Mouse (Mus musculus): ENCODE measurements around the gene Pld2.
"Not testable (repeated sequence)": the region's sequence is repeated elsewhere in the genome, so short reads cannot be mapped to it uniquely, and the experiment has no call there.

The Pld2 gene

GRCm38 (mm10) chr11:70553940-70554339, 14.1 kb downstream of the Pld2 start:
- ChIA-PET POLR2A (no interaction called here), CTCF (interaction anchor here in 1 of 4 experiments (0.7 to 1.7 kb wide), 2 partner anchors 9 to 55 kb away, joined by 3 to 5 read pairs; no protein-coding TSS in a partner anchor)

GRCm38 (mm10) chr11:70557545-70557944, 17.7 kb downstream of the Pld2 start:
- POLR2A ChIA-PET = no interaction called here
- CTCF ChIA-PET = no interaction called here

GRCm38 (mm10) chr11:70561937-70562286, 22.0 kb downstream of the Pld2 start:
- ChIA-PET POLR2A (interaction anchor here in 2 of 4 experiments (0.6 to 1.7 kb wide), 7 partner anchors 12 to 130 kb away, joined by 3 to 7 read pairs (median 4); partner anchors contain the start of genes Psmb6 (in 2 of the 2), Arrb2 (in 1 of the 2) and Rnf167 (in 1 of the 2)), CTCF (interaction anchor here in 1 of 4 experiments (1.1 kb wide), 1 partner anchor 11 kb away, joined by 4 read pairs; no protein-coding TSS in a partner anchor)

- POLR2A ChIA-PET = interaction anchor here in 2 of 4 experiments (0.9 to 1.7 kb wide), 6 partner anchors 12 to 130 kb away, joined by 3 to 7 read pairs (median 5); partner anchors contain the start of genes Psmb6 (in 2 of the 2) and Arrb2 (in 1 of the 2)
Measured at GRCm38 (mm10) chr11:70562287-70562994, 22.6 kb downstream of the Pld2 start, which contains the start of gene Mink1. Gene Mink1 (plus strand): TSS chr11:70562881.

GRCm38 (mm10) chr11:70562995-70563469, 23.2 kb downstream of the Pld2 start:
- POLR2A ChIA-PET = interaction anchor here in 1 of 4 experiments (1.4 to 1.6 kb wide), 3 partner anchors 23 to 42 kb away, joined by 3 to 6 read pairs (median 4); partner anchors contain the start of genes Pld2 and Psmb6
- CTCF ChIA-PET = interaction anchor here in 1 of 4 experiments (0.5 kb wide), 1 partner anchor 9 kb away, joined by 3 read pairs; no protein-coding TSS in a partner anchor

More at GRCm38 (mm10) chr11:70562287-70562994, 22.6 kb downstream of the Pld2 start, which contains the start of gene Mink1:
- CTCF ChIA-PET = interaction anchor here in 1 of 4 experiments (1.1 kb wide), 1 partner anchor 12 kb away, joined by 4 read pairs; no protein-coding TSS in a partner anchor

- POLR2A ChIA-PET = interaction anchor here in 3 of 4 experiments (0.6 to 1.7 kb wide), 7 partner anchors 24 to 168 kb away, joined by 3 to 9 read pairs (median 4); partner anchors contain the start of genes Psmb6 (in 2 of the 3) and Pld2 (in 1 of the 3)
- CTCF ChIA-PET = interaction anchor here in 2 of 4 experiments (0.5 kb wide), 2 partner anchors 10 to 101 kb away, joined by 3 to 4 read pairs; no protein-coding TSS in a partner anchor
Measured at GRCm38 (mm10) chr11:70563470-70564275, 23.8 kb downstream of the Pld2 start.

- ChIA-PET POLR2A (interaction anchor here in 3 of 4 experiments (0.6 to 1.8 kb wide), 6 partner anchors 24 to 169 kb away, joined by 3 to 9 read pairs (median 4); partner anchors contain the start of genes Psmb6 (in 2 of the 3) and Pld2 (in 1 of the 3)), CTCF (interaction anchor here in 1 of 4 experiments (1.4 kb wide), 1 partner anchor 213 kb away, joined by 3 read pairs; no protein-coding TSS in a partner anchor)
Measured at GRCm38 (mm10) chr11:70564276-70564873, 24.5 kb downstream of the Pld2 start.

GRCm38 (mm10) chr11:70566586-70566985, 26.7 kb downstream of the Pld2 start:
- CTCF ChIA-PET = interaction anchor here in 2 of 4 experiments (0.6 to 2.6 kb wide), 3 partner anchors 39 to 42 kb away, joined by 3 to 7 read pairs (median 3); no protein-coding TSS in a partner anchor
- POLR2A ChIA-PET = interaction anchor here in 2 of 4 experiments (1.1 to 1.8 kb wide), 4 partner anchors 31 to 200 kb away, joined by 3 to 7 read pairs (median 4); partner anchors contain the start of gene Psmb6 (in 2 of the 2)

- CTCF ChIA-PET = not testable (repeated sequence)
- POLR2A ChIA-PET = interaction anchor here in 2 of 4 experiments (0.6 to 1.1 kb wide), 3 partner anchors 15 to 225 kb away, joined by 3 to 5 read pairs (median 4); no protein-coding TSS in a partner anchor
Measured at GRCm38 (mm10) chr11:70570614-70571013, 30.8 kb downstream of the Pld2 start.

- CTCF ChIA-PET = no interaction called here
- POLR2A ChIA-PET = interaction anchor here in 1 of 4 experiments (1.1 to 1.7 kb wide), 2 partner anchors 11 to 14 kb away, joined by 4 read pairs; no protein-coding TSS in a partner anchor
Measured at GRCm38 (mm10) chr11:70571641-70572040, 31.8 kb downstream of the Pld2 start.

- POLR2A ChIA-PET = interaction anchor here in 1 of 4 experiments (1.7 kb wide), 1 partner anchor 11 kb away, joined by 4 read pairs; no protein-coding TSS in a partner anchor
- CTCF ChIA-PET = interaction anchor here in 1 of 4 experiments (0.7 kb wide), 1 partner anchor 68 kb away, joined by 3 read pairs; no protein-coding TSS in a partner anchor
Measured at GRCm38 (mm10) chr11:70572348-70572902, 32.6 kb downstream of the Pld2 start.

GRCm38 (mm10) chr11:70573872-70574271, 34.0 kb downstream of the Pld2 start:
- CTCF ChIA-PET = interaction anchor here in 1 of 4 experiments (1.1 kb wide), 1 partner anchor 35 kb away, joined by 6 read pairs; no protein-coding TSS in a partner anchor
- POLR2A ChIA-PET = interaction anchor here in 2 of 4 experiments (1.0 to 1.2 kb wide), 3 partner anchors 12 to 95 kb away, joined by 3 to 5 read pairs (median 3); no protein-coding TSS in a partner anchor

- POLR2A ChIA-PET = interaction anchor here in 2 of 4 experiments (0.6 to 1.3 kb wide), 3 partner anchors 11 to 92 kb away, joined by 3 to 4 read pairs (median 3); partner anchors contain the start of genes Rnf167 (in 1 of the 2), Slc25a11 (in 1 of the 2) and Spag7 (in 1 of the 2)
- CTCF ChIA-PET = no interaction called here
Measured at GRCm38 (mm10) chr11:70577201-70577600, 37.3 kb downstream of the Pld2 start.

- CTCF ChIA-PET = interaction anchor here in 3 of 4 experiments (0.6 to 1.2 kb wide), 3 partner anchors 26 to 489 kb away, joined by 4 to 6 read pairs (median 5); no protein-coding TSS in a partner anchor
- POLR2A ChIA-PET = interaction anchor here in 2 of 4 experiments (0.6 to 1.6 kb wide), 6 partner anchors 8 to 50 kb away, joined by 3 to 6 read pairs (median 3); partner anchors contain the start of gene Chrne (in 1 of the 2)
Measured at GRCm38 (mm10) chr11:70578962-70579361, 39.1 kb downstream of the Pld2 start.

- ChIA-PET POLR2A (interaction anchor here in 3 of 4 experiments (0.6 to 1.0 kb wide), 3 partner anchors 13 to 1673 kb away, joined by 3 read pairs; partner anchors contain the start of gene 4930544D05Rik (in 1 of the 3)), CTCF (interaction anchor here in 1 of 4 experiments (0.7 kb wide), 1 partner anchor 29 kb away, joined by 4 read pairs; no protein-coding TSS in a partner anchor)
Measured at GRCm38 (mm10) chr11:70579710-70580357, 40.0 kb downstream of the Pld2 start.

- CTCF ChIA-PET = no interaction called here
- POLR2A ChIA-PET = interaction anchor here in 3 of 4 experiments (0.6 to 1.3 kb wide), 4 partner anchors 13 to 1672 kb away, joined by 3 read pairs; partner anchors contain the start of gene 4930544D05Rik (in 1 of the 3)
Measured at GRCm38 (mm10) chr11:70580358-70580720, 40.5 kb downstream of the Pld2 start.

All from embryonic stem cell, embryonic (primary cell).